Mouse (Mus musculus): Measurements from ENCODE around the gene Gm45233.

- TF ChIP-seq CTCF (IDR thresholded peaks at IDR 0.05; ENCODE audit: low read depth) (no peak), EP300 (IDR thresholded peaks at IDR 0.05; ENCODE audit: low read depth) (no peak)
Measured at GRCm38 (mm10) chr7:43449811-43450210, 5.9 kb downstream of the Gm45233 start.

Data from liver, postnatal 0 days (tissue).